Mouse (Mus musculus): ENCODE measurements around the gene Cby3. TPM values are rescaled to one million over a fixed set of nuclear protein-coding genes. Genes with fewer than 3 reads are reported as not detected.

The Cby3 gene
- polyA plus RNA-seq, 1 experiment from 2014 or later = not detected

GRCm38 (mm10) chr11:50326302-50326966 lies 27.8 kb upstream of the Cby3 start:
- peak overlapping the region; percentile 89 for H3K27ac ChIP-seq (ENCODE audit: low read length)

GRCm38 (mm10) chr11:50328075-50328625 lies 26.1 kb upstream of the Cby3 start:
- ATAC-seq (ENCODE audit: low read depth) = no peak
- 53% methylated on average over 3 of the region's 3 CpGs for WGBS (ENCODE audit: insufficient replicate concordance)
- Histone ChIP-seq H3K9me3 (replicated peaks; ENCODE audit: control insufficient read depth, low read length) (no peaks in the 10 kb centered on the region), H3K27me3 (ENCODE audit: control insufficient read depth, insufficient read depth, low read depth, low read length) (no peaks in the 10 kb centered on the region), H3K9ac (ENCODE audit: low read depth, low read length) (no peak overlapping the region), H3K4me1 (ENCODE audit: control insufficient read depth, low read depth, low read length) (peaks cover 9% of the 10 kb centered on the region), H3K4me3 (ENCODE audit: low read depth, low read length) (no peak overlapping the region), H3K27ac (ENCODE audit: low read length) (no peak overlapping the region), H3K4me2 (ENCODE audit: low read depth, low read length) (no peak overlapping the region), H3K36me3 (ENCODE audit: control insufficient read depth, insufficient read depth) (no peaks in the 10 kb centered on the region)

More at GRCm38 (mm10) chr11:50326302-50326966, 27.8 kb upstream of the Cby3 start:
- WGBS (ENCODE audit: insufficient replicate concordance) = 1% methylated on average over 7 of the region's 7 CpGs
- Histone ChIP-seq H3K4me2 (ENCODE audit: low read depth, low read length) (peak overlapping the region; percentile 72), H3K9ac (ENCODE audit: low read depth, low read length) (peak overlapping the region; percentile 72), H3K36me3 (ENCODE audit: control insufficient read depth, insufficient read depth) (no peaks in the 10 kb centered on the region), H3K4me3 (ENCODE audit: low read depth, low read length) (peak overlapping the region; percentile 89), H3K4me1 (ENCODE audit: control insufficient read depth, low read depth, low read length) (peaks cover 22% of the 10 kb centered on the region), H3K27me3 (ENCODE audit: control insufficient read depth, insufficient read depth, low read depth, low read length) (no peaks in the 10 kb centered on the region), H3K9me3 (replicated peaks; ENCODE audit: control insufficient read depth, low read length) (no peaks in the 10 kb centered on the region)
- ATAC-seq (ENCODE audit: low read depth) = no peak

- 71% methylated on average over 1 of the region's 1 CpGs for WGBS (ENCODE audit: insufficient replicate concordance)
Observed at GRCm38 (mm10) chr11:50329378-50329777, 24.9 kb upstream of the Cby3 start.

GRCm38 (mm10) chr11:50333181-50333580 lies 21.1 kb upstream of the Cby3 start:
- no peak overlapping the region for H3K27ac ChIP-seq (ENCODE audit: low read length)
- no peaks in the 10 kb centered on the region for H3K9me3 ChIP-seq (replicated peaks; ENCODE audit: control insufficient read depth, low read length)
- WGBS (ENCODE audit: insufficient replicate concordance) = 67% methylated on average over 3 of the region's 3 CpGs
- no peak overlapping the region for H3K4me2 ChIP-seq (ENCODE audit: low read depth, low read length)
- H3K9ac ChIP-seq (ENCODE audit: low read depth, low read length) = no peak overlapping the region
- no peak overlapping the region for H3K4me3 ChIP-seq (ENCODE audit: low read depth, low read length)
- no peaks in the 10 kb centered on the region for H3K36me3 ChIP-seq (ENCODE audit: control insufficient read depth, insufficient read depth)
- H3K27me3 ChIP-seq (ENCODE audit: control insufficient read depth, insufficient read depth, low read depth, low read length) = no peaks in the 10 kb centered on the region
- ATAC-seq (ENCODE audit: low read depth) = no peak
- H3K4me1 ChIP-seq (ENCODE audit: control insufficient read depth, low read depth, low read length) = no peaks in the 10 kb centered on the region; the same call in 1 of the 2 replicates

More at GRCm38 (mm10) chr11:50329378-50329777, 24.9 kb upstream of the Cby3 start:
- peaks cover 4% of the 10 kb centered on the region for H3K4me1 ChIP-seq (ENCODE audit: control insufficient read depth, low read depth, low read length)
- no peak overlapping the region for H3K4me2 ChIP-seq (ENCODE audit: low read depth, low read length)
- no peak overlapping the region for H3K27ac ChIP-seq (ENCODE audit: low read length)
- no peak overlapping the region for H3K9ac ChIP-seq (ENCODE audit: low read depth, low read length)
- no peak for ATAC-seq (ENCODE audit: low read depth)
- no peaks in the 10 kb centered on the region for H3K36me3 ChIP-seq (ENCODE audit: control insufficient read depth, insufficient read depth)
- no peaks in the 10 kb centered on the region for H3K27me3 ChIP-seq (ENCODE audit: control insufficient read depth, insufficient read depth, low read depth, low read length)
- H3K4me3 ChIP-seq (ENCODE audit: low read depth, low read length) = no peak overlapping the region
- H3K9me3 ChIP-seq (replicated peaks; ENCODE audit: control insufficient read depth, low read length) = no peaks in the 10 kb centered on the region

GRCm38 (mm10) chr11:50336126-50336525 lies 18.1 kb upstream of the Cby3 start:
- no peaks in the 10 kb centered on the region for H3K4me1 ChIP-seq (ENCODE audit: control insufficient read depth, low read depth, low read length)
- WGBS (ENCODE audit: insufficient replicate concordance) = 54% methylated on average over 1 of the region's 1 CpGs
- no peak for ATAC-seq (ENCODE audit: low read depth)
- no peak overlapping the region for H3K9ac ChIP-seq (ENCODE audit: low read depth, low read length)
- H3K4me3 ChIP-seq (ENCODE audit: low read depth, low read length) = no peak overlapping the region
- H3K27ac ChIP-seq (ENCODE audit: low read length) = no peak overlapping the region
- no peak overlapping the region for H3K4me2 ChIP-seq (ENCODE audit: low read depth, low read length)
- H3K9me3 ChIP-seq (replicated peaks; ENCODE audit: control insufficient read depth, low read length) = no peaks in the 10 kb centered on the region
- H3K36me3 ChIP-seq (ENCODE audit: control insufficient read depth, insufficient read depth) = no peaks in the 10 kb centered on the region
- H3K27me3 ChIP-seq (ENCODE audit: control insufficient read depth, insufficient read depth, low read depth, low read length) = no peaks in the 10 kb centered on the region

GRCm38 (mm10) chr11:50336891-50337290 lies 17.4 kb upstream of the Cby3 start:
- Histone ChIP-seq H3K4me1 (ENCODE audit: control insufficient read depth, low read depth, low read length) (no peaks in the 10 kb centered on the region), H3K36me3 (ENCODE audit: control insufficient read depth, insufficient read depth) (no peaks in the 10 kb centered on the region), H3K4me3 (ENCODE audit: low read depth, low read length) (no peak overlapping the region), H3K9me3 (replicated peaks; ENCODE audit: control insufficient read depth, low read length) (no peaks in the 10 kb centered on the region), H3K27ac (ENCODE audit: low read length) (no peak overlapping the region), H3K9ac (ENCODE audit: low read depth, low read length) (no peak overlapping the region), H3K4me2 (ENCODE audit: low read depth, low read length) (no peak overlapping the region), H3K27me3 (ENCODE audit: control insufficient read depth, insufficient read depth, low read depth, low read length) (no peaks in the 10 kb centered on the region)
- WGBS (ENCODE audit: insufficient replicate concordance) = 35% methylated on average over 4 of the region's 4 CpGs
- ATAC-seq (ENCODE audit: low read depth) = no peak

GRCm38 (mm10) chr11:50345486-50345885 lies 8.8 kb upstream of the Cby3 start:
- no peak for ATAC-seq (ENCODE audit: low read depth)
- H3K27ac ChIP-seq (ENCODE audit: low read length) = no peak overlapping the region
- no peak overlapping the region for H3K4me3 ChIP-seq (ENCODE audit: low read depth, low read length)
- no peaks in the 10 kb centered on the region for H3K9me3 ChIP-seq (replicated peaks; ENCODE audit: control insufficient read depth, low read length)
- H3K36me3 ChIP-seq (ENCODE audit: control insufficient read depth, insufficient read depth) = no peaks in the 10 kb centered on the region
- H3K9ac ChIP-seq (ENCODE audit: low read depth, low read length) = no peak overlapping the region
- 62% methylated on average over 4 of the region's 4 CpGs for WGBS (ENCODE audit: insufficient replicate concordance)
- no peak overlapping the region for H3K4me2 ChIP-seq (ENCODE audit: low read depth, low read length)
- no peaks in the 10 kb centered on the region for H3K4me1 ChIP-seq (ENCODE audit: control insufficient read depth, low read depth, low read length)
- H3K27me3 ChIP-seq (ENCODE audit: control insufficient read depth, insufficient read depth, low read depth, low read length) = no peaks in the 10 kb centered on the region

- Histone ChIP-seq H3K9ac (ENCODE audit: low read depth, low read length) (no peak overlapping the region), H3K4me3 (ENCODE audit: low read depth, low read length) (no peak overlapping the region), H3K4me1 (ENCODE audit: control insufficient read depth, low read depth, low read length) (no peaks in the 10 kb centered on the region), H3K27me3 (ENCODE audit: control insufficient read depth, insufficient read depth, low read depth, low read length) (no peaks in the 10 kb centered on the region), H3K36me3 (ENCODE audit: control insufficient read depth, insufficient read depth) (no peaks in the 10 kb centered on the region), H3K4me2 (ENCODE audit: low read depth, low read length) (no peak overlapping the region), H3K9me3 (replicated peaks; ENCODE audit: control insufficient read depth, low read length) (no peaks in the 10 kb centered on the region), H3K27ac (ENCODE audit: low read length) (no peak overlapping the region)
- ATAC-seq (ENCODE audit: low read depth) = no peak
- 69% methylated on average over 9 of the region's 9 CpGs for WGBS (ENCODE audit: insufficient replicate concordance)
Observed at GRCm38 (mm10) chr11:50346256-50347032, 7.8 kb upstream of the Cby3 start.

- H3K9me3 ChIP-seq (replicated peaks; ENCODE audit: control insufficient read depth, low read length) = no peaks in the 10 kb centered on the region
- H3K27me3 ChIP-seq (ENCODE audit: control insufficient read depth, insufficient read depth, low read depth, low read length) = no peaks in the 10 kb centered on the region
- WGBS (ENCODE audit: insufficient replicate concordance) = 55% methylated on average over 2 of the region's 2 CpGs
- no peak overlapping the region for H3K27ac ChIP-seq (ENCODE audit: low read length)
- H3K9ac ChIP-seq (ENCODE audit: low read depth, low read length) = no peak overlapping the region
- no peak for ATAC-seq (ENCODE audit: low read depth)
- no peak overlapping the region for H3K4me2 ChIP-seq (ENCODE audit: low read depth, low read length)
- no peak overlapping the region for H3K4me3 ChIP-seq (ENCODE audit: low read depth, low read length)
- H3K4me1 ChIP-seq (ENCODE audit: control insufficient read depth, low read depth, low read length) = no peaks in the 10 kb centered on the region
- H3K36me3 ChIP-seq (ENCODE audit: control insufficient read depth, insufficient read depth) = no peaks in the 10 kb centered on the region
Observed at GRCm38 (mm10) chr11:50352177-50352576, 2.1 kb upstream of the Cby3 start.
